Mouse (Mus musculus) lung, postnatal 10 days (tissue): Measurements from ENCODE around the gene Cdc6.

ENCODE experiments used
- DNase-seq: peaks from one replicate; pipeline ENCODE4 v3.0.0; 2021

The Cdc6 gene

GRCm38 (mm10) chr11:98907437-98908173, at the start of gene Cdc6:
Cdc6 (plus strand) TSS chr11:98907801.
- peak; percentile 99 for DNase-seq

GRCm38 (mm10) chr11:98858759-98859731, 48.6 kb upstream of the Cdc6 start:
- DNase-seq, result peak; percentile 94

- DNase-seq, result peak; percentile 98
Observed at GRCm38 (mm10) chr11:98863028-98863750, 44.4 kb upstream of the Cdc6 start, which contains the start of gene Wipf2. Wipf2 (plus strand) TSS chr11:98863638.

DNA sequence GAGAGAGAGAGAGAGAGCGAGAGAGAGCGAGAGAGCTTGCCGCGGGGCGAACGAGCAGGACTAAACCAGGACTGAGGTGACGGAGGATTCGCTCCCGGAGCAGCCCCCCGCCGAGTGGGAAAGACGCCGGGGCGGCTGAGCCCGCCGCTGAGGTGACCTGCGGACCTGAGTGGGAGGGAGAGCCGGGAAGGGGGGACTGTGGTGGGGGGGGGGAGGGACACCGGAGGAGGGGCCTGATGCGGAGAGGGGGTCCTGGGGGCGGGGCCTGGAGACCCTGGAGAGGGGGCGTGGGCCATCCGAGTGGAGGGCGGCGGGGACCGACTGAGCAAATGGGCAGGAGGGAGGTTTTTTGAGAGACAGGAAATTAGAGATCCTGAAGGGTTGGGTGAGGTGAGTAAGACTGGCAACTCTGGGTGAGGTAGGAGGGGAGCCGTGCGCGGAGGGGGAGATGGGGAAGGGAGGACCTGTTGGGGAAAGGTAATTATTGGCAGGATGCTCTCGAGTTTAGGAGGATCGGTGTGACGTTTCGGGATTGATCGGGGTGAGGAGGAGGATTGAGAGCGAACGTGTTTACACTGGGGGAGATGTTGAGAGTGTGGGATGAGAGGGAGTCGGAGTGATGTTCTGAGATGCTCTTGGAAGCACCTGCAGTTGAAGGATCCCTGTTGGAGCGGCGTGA, 43.7 kb upstream of the Cdc6 start:
- DNase-seq, result peak; percentile 68

DNA sequence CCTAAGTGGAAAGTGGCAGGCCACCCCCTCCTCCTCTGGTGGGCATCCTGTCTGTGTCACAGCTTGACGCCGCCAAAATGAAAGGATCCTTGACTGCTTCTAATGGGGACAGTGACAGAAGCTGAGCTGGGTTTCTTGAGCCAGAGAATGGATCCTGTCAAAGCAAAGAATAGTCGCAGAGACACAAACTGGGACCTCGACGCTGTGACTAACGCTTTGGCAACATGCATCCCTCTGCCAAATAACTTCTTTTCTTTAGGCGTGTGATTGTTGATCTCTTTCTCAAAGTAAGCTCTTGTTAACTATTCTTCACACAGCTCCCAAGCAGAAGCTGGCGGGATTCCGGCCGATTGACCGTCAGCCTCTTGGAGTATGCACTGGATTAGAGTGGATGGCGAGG, 40.3 kb upstream of the Cdc6 start:
- no peak for DNase-seq

GRCm38 (mm10) chr11:98869906-98870305, 37.7 kb upstream of the Cdc6 start:
- DNase-seq, result no peak

DNA sequence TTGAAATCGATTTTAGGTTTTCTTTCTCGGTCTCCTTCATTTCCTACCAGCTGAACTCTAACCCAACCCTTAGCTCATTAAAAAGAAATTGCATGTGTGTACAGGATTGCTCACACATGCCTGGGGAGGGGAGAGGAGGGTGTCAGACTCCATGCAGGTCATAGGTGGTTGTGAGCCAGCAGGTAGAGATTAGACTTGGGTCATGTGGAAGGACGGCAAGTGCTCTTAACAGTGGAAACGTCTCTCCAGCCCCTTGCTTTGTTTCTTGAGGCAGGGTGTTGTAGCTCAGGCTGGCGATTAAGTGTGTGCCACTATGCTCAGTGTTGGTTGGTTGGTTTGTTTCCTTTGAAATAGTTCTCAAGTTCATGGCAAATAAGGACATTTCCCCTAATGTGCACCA, 36.8 kb upstream of the Cdc6 start:
- peak; percentile 36 for DNase-seq

- no peak for DNase-seq
Observed at GRCm38 (mm10) chr11:98871416-98871815, 36.2 kb upstream of the Cdc6 start.

DNA sequence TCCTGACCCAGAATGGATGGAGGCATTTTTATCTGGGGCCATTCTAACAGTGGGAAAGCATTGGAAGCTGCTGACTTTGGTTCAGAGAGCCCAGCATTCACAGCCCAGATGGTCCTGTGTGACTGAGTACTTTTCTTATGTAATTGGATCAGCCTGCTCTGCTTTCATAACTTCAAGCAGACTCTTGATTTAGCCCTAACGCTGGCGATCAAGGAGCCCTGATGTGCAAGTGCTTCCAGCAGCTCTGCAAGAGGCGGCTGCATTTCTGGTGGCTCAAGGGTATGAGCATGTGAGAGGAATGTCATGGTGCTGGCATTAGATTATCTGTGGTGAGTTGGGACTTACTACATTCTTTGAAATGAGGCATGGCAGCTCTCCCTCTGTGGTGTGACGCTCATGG, 35.6 kb upstream of the Cdc6 start:
- peak; percentile 51 for DNase-seq

- DNase-seq, result peak; percentile 85
Observed at GRCm38 (mm10) chr11:98873900-98874299, 33.7 kb upstream of the Cdc6 start.

GRCm38 (mm10) chr11:98877001-98877400, 30.6 kb upstream of the Cdc6 start:
- no peak for DNase-seq

- DNase-seq, result no peak
Observed at GRCm38 (mm10) chr11:98887703-98888102, 19.9 kb upstream of the Cdc6 start.

DNA sequence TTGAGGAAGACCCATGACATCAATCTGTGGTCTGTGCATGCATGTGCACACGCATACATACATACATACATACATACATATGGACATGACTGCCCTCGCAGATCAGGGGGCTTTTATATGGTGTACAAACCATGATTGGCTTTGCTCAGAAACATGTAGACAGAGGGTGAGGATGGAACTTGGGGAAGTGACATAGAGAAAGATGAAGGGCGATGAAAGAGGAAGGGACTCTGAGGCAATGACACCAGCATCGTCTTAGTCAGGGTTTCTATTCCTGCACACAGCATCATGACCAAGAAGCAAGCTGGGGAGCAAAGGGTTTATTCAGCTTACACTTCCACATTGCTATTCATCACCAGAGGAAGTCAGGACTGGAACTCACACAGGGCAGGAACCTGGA, 18.5 kb upstream of the Cdc6 start:
- no peak for DNase-seq

DNA sequence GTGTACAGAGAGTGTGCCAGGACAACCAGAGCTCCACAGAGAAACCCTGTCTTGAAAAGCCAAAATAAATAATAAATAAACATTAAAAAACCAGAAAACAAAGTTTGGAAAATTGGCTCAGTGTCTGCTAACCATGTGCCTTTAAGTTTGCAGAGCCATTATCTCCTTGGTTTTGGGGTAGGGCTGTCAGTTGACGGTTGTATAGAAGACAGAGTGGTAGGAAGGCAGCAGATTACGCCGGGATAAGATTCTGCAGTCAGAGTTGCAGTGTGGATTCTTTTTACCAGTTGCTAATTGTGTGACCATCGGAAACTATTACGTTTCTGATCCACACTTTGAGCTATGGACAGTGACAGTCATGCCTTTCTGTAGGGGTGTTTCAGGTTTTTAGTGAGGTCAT, 17.6 kb upstream of the Cdc6 start:
- no peak for DNase-seq

DNA sequence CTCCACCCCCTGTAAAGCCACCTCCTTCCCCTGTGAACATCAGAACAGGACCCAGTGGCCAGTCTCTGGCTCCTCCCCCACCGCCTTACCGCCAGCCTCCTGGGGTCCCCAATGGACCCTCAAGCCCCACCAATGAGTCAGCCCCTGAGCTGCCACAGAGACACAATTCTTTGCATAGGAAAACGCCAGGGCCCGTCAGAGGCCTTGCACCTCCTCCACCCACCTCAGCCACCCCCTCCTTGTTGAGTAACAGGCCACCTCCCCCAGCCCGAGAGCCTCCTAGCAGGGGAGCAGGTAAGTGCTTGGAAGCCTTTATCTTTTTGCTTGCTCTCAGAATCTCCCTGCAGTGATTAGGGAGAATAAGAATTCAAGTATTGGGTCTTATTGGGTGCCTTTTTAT, 15.2 kb upstream of the Cdc6 start:
- no peak for DNase-seq

GRCm38 (mm10) chr11:98900529-98901125, 7.0 kb upstream of the Cdc6 start:
- no peak for DNase-seq

GRCm38 (mm10) chr11:98902621-98903245, 4.9 kb upstream of the Cdc6 start:
- no peak for DNase-seq

GRCm38 (mm10) chr11:98904577-98904976, 3.0 kb upstream of the Cdc6 start:
- DNase-seq, result no peak

GRCm38 (mm10) chr11:98905033-98905432, 2.6 kb upstream of the Cdc6 start:
- DNase-seq, result peak; percentile 45

GRCm38 (mm10) chr11:98905583-98905982, 2.0 kb upstream of the Cdc6 start:
- DNase-seq, result no peak

- no peak for DNase-seq
Observed at GRCm38 (mm10) chr11:98907063-98907436, 551 bp upstream of the Cdc6 start.

DNA sequence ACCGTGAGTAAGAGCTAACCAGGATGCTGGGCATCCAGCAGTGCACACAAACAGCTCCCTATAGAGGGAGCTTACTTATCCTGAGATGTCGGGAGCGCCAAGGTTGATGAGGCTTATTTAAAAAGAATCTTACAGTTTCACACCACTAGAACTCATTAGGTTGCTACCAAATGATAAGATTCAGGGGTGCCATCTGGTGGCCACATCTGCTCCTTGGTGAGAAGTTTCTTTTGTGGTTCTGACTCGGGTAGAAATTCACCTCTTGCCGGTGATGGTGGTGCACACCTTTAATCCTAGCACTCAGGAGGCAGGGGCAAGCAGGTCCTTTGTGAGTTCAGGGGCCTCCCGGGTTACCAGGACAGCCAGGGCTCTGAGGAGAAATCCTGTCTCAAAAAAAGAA, 2.1 kb downstream of the Cdc6 start:
- peak; percentile 83 for DNase-seq
